Mouse (Mus musculus): ENCODE results near the gene Musk.

The Musk gene

DNA sequence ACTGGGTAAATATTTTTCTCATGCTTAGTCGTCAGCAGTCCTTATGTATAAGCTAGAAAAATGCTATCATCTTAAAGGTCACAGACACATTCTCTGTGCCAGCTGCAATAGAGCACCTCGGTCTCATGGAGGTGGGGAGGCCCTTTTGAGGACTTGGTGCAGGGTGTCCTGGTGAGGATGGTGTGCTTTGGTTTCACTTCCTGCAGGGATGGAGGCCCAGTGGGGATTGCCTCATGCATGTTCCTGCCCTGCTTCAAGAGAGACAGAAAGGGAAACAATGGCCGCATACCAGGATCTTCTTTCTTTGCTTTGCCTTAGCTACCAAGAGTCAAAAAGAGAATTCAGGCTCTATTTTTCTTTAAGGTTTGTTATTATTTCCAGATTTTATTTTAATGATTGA, 31.8 kb downstream of the Musk start:
- no peak for DNase-seq (ENCODE audit: low spot score in 2 of 2)

DNA sequence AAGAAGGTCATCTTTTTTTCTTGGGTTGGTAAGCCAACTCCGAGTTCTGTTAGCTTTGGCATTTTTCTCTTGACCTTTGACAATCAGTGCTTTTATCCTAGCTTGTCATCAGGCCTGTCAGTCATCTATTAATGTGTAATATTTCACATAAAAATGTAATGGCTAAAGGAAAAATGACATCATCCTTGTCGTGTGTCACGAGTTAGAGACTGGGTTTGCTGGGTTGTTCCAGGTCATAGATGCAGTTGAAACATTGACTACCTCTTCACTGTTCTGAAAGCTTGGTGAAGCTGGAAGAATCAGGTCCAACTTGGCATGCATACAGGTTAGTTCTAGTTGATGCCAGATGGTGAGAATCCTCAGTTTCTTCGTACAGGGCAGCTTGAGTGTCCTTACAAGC, 34.5 kb downstream of the Musk start:
- no peak for DNase-seq (ENCODE audit: low spot score in 2 of 2)

DNA sequence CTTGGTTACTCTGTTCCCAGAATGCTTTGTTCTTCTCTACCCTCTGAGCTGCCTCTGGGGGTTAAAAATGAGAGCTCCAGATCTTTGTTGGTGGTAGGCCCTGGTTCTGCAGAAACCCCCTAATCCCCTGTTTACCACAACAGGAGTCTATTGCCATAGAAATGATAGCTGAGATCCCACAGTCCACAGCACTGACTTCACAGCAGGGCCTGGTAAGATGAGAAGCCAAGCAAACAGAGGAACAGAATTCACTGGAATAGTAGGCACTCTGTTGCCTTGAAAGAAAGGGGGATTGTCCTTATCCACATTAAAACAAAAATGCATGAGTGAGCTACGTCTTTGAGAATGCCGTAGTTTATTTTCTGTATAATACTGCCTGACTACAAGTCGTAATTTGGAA, 41.0 kb downstream of the Musk start:
- DNase-seq (ENCODE audit: low spot score in 2 of 2) = no peak

DNA sequence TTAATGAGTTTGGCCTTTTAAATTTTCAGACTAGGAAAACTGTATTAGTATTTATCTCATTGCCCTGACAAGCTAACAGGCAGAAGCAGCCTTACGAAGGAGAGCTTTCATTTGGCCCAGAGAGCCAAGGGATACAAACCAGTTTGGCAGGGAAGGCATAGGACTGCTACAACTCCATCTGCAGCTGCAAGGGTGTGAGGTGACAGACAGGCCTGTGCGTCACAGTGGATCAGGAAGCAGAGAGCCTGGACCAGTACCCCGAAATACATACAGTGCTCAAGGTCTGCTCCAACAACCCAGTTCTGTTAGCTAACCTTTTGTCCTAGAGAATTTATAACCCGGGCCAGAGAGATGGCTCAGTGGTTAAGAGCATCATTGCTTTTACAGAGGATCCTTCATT, 42.5 kb downstream of the Musk start:
- DNase-seq (ENCODE audit: low spot score in 2 of 2) = no peak

DNA sequence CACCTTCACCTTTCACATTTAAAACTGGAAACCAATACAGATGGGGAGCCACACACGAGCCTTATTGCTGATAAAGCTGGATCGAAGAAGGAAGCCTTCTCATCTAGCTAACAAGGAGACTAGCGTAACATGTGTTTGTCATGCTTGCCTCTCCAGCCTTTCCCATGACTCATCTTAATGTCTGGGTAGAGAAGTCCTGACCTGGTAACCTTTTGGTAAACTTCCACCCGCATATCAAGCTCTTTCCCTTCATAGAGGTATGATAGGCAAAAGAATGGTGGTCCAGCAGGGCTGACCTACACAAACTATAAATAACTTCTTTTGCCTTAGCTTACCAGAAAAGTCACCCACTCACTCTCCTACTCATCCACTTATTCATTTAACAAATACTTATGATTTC, 44.3 kb downstream of the Musk start:
- no peak for DNase-seq (ENCODE audit: low spot score in 2 of 2)

DNA sequence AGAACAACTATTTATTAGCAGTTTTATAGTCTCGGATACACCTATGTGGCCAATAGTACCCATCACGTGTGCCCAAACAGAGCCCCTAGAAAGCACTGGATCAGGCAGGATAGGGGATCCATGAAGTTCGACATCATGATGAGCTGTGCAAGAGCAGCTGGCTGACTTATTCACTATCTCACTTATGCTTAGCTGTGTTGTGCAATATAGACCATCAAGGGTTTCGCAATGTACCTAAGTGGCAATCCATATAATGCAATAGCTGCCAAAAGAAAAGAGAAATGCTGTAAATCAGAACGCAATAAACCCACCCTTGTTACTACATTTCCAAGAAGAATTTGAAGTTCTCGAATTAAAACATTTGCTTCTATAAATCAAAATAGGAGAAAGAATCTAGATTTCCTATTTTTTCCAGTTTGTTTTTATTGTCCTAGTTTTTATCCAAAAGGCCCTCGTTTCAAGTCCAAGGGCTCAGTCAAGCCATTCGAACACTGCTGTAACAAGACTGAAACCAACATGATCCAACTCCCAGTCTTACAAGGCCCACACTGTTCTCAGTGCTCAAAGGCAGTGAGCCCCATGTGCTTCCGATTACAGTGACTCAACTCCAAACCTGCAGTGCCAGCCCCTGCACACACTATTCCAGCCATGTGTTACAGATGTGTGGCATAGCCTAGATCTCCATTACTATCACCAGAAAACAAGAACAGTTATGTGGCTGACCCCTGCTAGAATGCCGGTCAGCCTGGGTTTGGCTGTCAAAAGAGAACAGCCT, 45.3 kb downstream of the Musk start:
- no peak for DNase-seq (ENCODE audit: low spot score in 2 of 2)

DNA sequence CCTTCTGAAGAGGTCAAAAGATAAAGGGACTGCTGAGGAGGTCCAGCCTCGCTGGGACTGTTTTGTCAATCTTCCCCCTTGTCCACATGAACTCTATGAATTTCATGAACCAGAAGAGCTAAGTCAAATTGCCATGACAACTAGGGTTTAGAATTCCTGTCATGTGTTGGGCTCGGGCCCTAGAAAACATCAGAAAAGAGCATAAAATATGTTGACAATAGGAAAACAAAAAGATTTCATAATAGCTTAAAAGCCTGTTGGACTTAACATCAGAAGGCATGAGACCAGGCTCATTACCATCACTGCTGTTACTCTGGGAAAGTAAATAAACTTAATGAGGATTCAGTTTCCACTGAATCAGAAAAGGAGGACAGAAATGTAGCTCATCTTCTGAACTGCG, 46.6 kb downstream of the Musk start:
- DNase-seq (ENCODE audit: low spot score in 2 of 2) = no peak

DNA sequence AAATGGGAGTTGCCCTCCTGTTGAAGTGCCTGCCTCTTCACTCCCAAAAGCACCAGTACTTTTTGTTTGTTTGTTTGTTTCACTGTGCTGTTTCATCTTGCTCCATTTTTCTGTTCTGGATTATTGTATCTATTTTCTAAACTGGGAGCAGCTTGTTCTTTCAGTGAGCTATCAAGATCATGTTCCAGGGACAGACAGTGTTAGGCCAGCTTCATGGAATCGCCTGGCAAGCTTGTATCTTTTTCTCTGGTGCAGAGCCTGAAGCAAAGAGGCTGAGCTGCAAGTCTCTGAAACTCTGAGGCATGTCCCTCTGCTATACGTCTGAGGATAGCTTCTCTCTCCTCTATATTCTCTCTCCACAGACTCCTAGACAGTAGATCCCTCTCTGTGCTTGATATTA, 50.5 kb downstream of the Musk start:
- DNase-seq (ENCODE audit: low spot score in 2 of 2) = no peak

DNA sequence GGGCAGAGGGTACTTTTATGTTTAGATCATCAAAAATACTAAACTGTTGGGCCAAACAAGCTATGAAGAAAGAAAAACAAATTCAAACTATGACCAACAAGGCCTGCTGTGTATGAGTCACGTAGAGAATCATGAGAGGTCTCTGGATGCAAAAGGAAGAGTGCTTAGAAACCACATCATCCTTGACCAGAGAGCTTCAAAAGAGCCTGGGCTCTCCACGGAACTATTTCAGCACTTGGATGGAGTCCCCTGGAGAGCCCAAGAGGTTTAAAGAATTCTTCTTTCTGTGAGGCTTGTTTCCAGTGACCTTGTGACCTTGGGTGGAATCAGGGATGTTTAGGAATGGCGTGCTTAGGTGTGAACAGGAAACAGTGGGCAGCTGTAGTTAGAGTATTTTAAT, 53.5 kb downstream of the Musk start:
- no peak for DNase-seq (ENCODE audit: low spot score in 2 of 2)

DNA sequence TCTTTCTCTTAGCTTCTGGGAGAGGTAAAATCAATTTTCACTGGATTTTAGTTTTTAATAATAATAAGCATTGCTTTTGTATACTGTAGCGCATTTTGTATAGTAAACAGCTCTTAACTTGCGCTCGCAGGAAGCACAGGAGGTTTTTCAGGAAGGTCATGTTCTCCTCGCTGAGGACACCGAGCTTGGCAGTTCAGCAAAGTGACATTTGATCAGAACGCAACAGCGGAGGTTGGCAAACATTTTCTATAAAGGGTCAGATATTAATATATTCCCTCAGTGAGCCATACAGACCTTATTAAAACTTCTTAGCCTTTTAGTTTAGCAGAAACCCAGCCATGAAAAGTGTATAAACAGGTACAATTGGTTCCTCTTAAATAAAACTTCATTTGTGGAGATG, 64.4 kb downstream of the Musk start:
- DNase-seq (ENCODE audit: low spot score in 2 of 2) = no peak

DNA sequence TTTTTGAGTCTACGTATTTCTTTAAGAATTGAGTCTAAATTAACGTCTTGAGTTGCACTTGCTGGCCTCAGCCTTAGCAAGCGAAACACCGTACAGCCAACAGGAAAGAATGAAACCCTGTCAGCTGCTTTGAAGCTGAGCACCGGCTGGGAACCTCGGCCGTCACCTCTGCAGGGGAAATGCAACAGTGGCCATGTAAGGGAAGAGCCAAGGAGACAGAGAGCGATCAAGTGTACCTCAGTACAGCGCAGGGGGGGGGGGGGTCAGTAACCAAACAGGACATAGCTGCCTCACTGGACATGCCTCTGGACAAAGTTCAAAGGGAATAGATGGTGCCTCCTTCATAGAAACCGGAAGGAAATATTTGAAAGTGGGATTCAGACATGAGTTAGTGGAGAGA, 65.4 kb downstream of the Musk start:
- DNase-seq (ENCODE audit: low spot score in 2 of 2) = no peak

DNA sequence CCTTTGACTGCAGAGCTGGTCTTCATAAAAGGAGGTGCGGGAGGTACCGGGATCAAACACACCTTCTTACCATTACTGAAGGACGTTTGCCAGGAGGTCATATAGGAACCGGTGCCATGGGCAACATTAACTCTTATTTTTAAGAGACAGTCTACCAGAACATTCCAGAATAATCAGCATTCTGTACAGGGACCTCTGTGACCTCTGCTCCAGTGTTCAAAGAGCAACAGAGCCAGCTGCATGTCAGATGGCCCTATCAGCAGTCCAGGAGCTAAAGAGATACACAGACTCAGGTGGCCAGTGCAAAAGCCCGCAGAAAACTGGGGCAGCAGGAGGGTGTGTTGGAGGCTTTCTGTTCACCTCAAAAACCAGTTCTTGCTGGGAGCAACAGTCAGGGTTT, 65.8 kb downstream of the Musk start:
- DNase-seq (ENCODE audit: low spot score in 2 of 2) = no peak

DNA sequence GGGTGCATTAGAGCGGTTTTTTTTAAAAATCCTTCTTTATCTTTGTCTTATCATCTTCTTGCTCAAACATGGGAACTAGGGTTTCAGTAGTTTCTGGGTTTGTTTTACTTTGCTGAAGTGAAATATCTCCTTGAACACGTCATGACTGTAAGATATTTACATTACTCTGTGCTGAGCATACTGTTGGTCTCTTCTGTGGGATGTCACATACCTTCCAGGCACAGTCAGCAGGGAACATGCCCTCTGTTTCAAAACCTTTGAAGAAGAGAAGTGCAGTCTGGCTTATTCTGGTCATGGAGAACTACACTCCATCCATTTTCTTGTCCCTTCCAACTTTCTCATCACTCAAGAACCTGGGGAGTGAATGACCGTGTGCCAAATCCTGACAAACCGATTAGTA, 73.2 kb downstream of the Musk start:
- no peak for DNase-seq (ENCODE audit: low spot score in 2 of 2)

DNA sequence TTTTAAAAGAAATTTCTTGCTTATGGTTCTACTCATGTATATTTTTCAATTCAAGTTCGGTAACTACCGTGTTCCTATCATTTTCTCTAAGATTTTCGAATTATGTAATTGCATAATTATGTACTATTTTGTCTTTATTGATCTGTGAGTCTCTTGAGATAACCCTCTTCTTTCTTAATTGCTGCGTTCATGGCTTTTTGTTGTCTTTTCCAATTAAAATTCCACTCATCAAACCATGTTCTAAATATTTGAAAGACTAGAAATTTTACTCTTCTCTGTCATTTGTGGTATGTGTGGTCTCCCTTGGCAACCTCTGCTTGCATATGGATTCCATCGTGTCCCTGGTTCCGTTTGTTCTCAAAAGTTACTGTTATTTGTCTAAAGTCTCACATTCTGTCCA, 79.6 kb downstream of the Musk start:
- no peak for DNase-seq (ENCODE audit: low spot score in 2 of 2)

DNA sequence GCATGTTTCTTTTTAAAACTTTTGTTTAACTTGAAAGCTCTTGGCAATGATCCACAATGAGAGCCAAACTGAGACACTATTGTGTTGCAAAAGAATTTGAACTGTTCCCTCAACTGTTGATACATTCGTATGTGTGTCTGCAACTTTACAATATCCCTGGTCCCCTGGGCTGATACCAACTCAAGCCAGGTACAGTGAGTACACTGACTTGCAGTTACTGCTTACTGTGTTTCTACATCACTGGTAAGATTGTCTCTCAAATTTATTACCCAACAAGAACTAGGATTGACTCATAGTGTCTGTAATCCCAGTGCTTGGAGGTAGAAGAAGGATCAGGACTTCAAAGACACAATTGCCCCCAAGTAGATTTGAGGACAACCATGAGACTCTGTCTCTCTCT, 85.3 kb downstream of the Musk start:
- no peak for DNase-seq (ENCODE audit: low spot score in 2 of 2)

DNA sequence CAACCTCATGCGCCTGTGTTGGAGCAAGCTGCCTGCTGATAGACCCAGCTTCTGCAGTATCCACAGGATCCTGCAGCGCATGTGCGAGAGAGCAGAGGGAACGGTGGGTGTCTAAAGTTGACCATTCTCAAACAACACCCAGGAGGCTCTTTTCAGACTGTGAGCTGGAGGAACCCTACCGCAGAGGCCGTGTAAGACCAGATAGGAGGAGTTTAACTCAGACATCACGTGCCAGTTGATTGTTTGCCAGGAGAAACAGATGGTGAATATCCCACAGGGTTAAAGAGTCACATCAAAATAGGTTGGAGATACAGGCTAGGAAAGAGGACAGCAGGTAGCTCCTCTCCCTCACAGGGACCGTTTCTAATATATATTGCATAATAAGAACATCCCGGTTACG, 87.8 kb downstream of the Musk start:
- DNase-seq (ENCODE audit: low spot score in 2 of 2) = peak in 1 of 2 experiments; percentile 5

DNA sequence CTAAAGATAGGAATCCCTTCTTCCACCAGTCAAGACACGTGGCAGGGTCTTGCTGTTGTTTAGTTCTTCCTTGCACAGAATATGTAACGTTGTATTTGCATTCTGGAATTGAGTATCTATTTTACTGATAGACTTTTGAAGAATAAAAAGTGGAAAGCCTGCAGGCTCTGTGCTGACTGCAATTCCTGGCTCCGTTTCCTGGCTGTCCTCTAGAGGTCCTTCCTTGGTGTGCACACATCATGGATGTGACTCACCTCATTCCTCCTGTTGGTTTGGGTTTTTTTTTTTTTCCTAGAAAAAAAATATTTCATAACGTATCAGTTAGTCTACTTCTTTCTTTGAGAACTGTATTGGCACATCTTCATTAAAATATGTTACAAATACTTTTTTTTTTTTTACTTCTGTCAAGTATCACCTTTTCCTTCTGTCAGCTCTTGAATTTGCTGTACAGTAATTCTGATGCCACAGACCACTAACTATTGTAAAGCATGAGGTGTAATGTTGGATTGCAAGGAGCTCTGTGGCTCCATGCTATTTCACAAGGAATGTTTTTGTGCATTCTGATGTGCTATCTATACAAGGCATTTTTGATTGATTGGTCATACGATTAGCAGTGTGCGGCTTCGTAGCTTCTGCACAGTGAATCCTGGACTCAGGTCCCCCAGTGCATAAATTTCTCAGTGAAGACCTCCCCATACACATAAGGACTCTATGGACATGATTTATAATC, 88.5 kb downstream of the Musk start:
- peak; percentile 55 to 67 for DNase-seq (ENCODE audit: low spot score in 2 of 2)

DNA sequence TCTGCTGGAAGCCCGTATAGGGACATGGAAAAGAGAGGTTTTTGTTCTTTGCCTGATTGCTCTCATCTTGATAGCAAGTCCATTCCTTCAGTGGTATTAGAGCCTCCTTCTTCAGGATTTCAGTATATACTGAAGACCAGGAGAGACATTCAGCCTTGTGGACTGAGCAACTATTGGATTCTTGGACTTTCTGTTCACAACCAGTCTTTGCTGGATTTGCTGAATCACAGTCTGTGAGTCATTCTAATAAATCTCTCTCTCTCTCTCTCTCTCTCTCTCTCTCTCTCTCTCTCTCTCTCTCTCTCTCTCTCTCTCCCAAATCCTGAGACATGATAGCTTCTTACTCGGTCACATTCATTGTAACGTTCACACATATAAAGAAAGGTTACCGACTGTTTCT, 93.4 kb downstream of the Musk start:
- no peak for DNase-seq (ENCODE audit: low spot score in 2 of 2)

DNA sequence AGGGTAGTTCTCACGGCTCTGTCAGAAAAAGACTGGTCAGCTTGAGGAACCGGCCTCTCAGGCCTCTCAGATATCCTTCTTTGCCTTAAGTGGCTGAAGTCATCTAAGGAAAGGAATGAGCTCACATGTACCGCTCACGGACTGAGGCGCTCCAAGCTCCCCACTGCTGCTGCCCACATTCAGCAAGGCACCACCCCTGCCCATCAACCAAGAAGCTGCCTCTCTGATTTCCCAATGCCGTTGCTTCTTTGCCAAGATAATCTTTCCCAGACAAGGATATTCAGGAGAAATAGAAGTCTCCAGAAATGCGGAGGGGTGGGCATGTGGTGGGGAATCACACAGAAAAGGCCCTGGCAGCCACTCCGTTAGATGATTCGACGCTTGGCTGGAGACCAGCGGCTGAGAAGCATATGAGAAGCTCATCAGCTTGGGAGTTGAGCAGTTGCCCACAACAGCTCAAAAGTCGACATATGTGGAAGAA, 115.1 kb downstream of the Musk start:
- DNase-seq (ENCODE audit: low spot score in 2 of 2) = peak; percentile 77 to 84

DNA sequence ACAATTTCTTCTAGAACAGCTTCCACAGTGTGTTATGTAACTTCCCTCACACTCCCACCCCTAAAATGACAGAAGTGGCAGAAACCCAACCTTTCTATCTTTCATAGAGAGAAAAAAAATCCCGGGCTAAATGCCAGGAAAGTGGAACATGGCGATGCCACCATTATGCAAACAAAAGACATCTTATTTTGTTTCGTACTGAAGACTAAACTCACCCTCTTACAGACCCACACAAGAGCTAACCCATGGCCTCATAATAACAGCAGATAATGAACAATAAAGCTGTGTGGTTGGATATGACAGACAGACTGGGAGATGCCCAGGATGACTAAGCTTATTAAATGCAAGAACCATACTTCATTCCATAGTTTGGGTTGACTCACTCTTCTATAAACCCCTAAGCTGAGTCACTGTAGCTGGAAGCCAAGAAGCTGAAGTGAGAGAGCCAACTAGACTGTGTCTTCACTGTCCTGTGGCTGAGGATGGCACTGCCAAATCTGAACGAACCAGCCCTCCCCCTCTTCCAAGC, 116.3 kb downstream of the Musk start:
- DNase-seq (ENCODE audit: low spot score in 2 of 2) = peak; percentile 51 to 60

DNA sequence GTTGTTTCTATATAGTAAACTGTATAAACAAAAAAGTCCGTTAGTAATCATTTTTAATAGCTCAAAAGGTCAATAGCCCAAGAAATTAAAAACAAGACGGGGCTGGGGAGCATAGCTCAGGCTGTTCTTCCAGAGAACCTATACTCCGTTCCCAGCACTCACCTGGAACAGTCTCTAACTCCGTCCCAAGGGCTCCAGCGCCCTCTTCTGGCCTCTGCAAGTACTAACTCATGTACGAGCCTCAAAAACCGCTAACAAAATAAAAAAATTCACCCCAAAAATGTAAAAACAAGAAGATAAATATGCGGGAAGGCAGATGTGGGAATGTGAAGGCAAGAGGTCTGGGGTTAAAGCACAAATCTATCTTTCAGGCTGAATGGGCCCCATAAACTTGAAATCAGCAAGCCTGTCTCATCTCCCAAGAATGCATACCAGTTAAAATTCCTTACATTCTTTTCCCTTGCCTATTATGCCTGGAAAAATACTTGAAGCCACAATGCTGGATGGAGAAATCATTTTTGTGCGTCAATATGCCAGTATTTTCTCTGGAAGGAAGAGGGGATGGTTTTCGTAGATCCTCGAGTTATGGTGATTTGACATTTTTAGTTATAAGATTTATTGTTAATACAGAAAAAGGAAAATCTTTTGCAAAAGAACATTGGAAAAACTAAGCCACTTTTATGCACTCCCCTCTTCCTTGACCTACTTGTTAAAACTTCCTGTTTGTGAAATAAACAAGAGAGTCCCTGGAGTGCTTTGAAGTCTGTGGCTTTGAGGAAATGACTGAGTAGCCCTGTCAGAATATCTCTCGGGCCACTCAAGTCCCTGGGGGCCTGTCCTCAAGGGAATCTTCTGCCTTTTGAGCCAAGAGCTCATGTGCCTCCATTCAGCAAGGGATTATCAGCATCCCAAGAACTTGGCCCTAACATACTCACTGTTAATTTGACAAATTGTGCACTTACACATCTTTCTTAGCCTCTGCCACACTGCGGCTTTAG, 127.7 kb downstream of the Musk start:
- DNase-seq (ENCODE audit: low spot score in 2 of 2) = no peak

DNA sequence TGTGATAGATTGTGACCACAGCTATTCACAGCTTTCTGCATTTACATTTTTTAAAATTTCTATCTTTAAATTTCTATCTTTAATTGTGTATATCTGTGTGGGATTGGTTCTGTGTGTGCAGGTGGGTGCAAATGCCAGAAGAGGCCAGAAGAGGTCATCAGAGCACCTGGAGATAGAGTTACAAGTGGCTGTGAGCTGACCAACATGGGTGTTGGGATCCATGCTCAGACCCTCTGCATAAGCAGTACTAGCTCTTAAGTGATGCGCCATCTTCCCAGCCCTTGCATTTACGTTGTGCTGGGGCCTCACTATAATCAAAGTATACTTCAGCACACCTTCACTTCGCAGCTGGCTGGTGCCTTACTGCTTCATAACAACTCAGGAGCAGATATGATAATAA, 129.8 kb downstream of the Musk start:
- no peak for DNase-seq (ENCODE audit: low spot score in 2 of 2)

Data from right cerebral cortex, adult 2 months (tissue).